Mouse (Mus musculus) embryonic facial prominence, embryonic 12.5 days (tissue): ENCODE data around the gene Ago3. TPM values are rescaled to one million over a fixed set of nuclear protein-coding genes. Genes with fewer than 3 reads are reported as not detected.

Experiments
- ATAC-seq: fragments of 200-750 bp; cut with Nextera tagmentation; 2 replicates; pipeline ENCODE4 v1.8.0; 2017; ENCODE audit not compliant: insufficient number of reproducible peaks, insufficient read depth, low FRiP score, low TSS enrichment
- H3K27ac ChIP-seq: fragments of 300-500 bp; sonication (generic); 2 replicates; pipeline ENCODE4 v1.5.1; 2016; ENCODE audit warnings: mild to moderate bottlenecking
- H3K27me3 ChIP-seq: fragments of 300-500 bp; sonication (generic); 2 replicates; pipeline ENCODE4 v1.6.1; 2016; ENCODE audit warnings: mild to moderate bottlenecking, moderate library complexity
- H3K36me3 ChIP-seq: fragments of 300-500 bp; sonication (generic); 2 replicates; pipeline ENCODE4 v1.6.1; 2016; ENCODE audit warnings: mild to moderate bottlenecking
- H3K4me1 ChIP-seq: fragments of 300-500 bp; sonication (generic); 2 replicates; pipeline ENCODE4 v1.6.1; 2016
- H3K4me2 ChIP-seq: fragments of 300-500 bp; sonication (generic); replicated peaks from 2 replicates; pipeline ENCODE4 v1.6.1; 2016; ENCODE audit warnings: mild to moderate bottlenecking, moderate library complexity
- H3K4me3 ChIP-seq: fragments of 300-500 bp; sonication (generic); 2 replicates; pipeline ENCODE4 v1.5.1; 2016; ENCODE audit warnings: mild to moderate bottlenecking
- H3K9ac ChIP-seq: fragments of 300-500 bp; sonication (generic); 2 replicates; pipeline ENCODE4 v1.6.1; 2016; ENCODE audit warnings: mild to moderate bottlenecking, moderate library complexity
- H3K9me3 ChIP-seq: fragments of 300-500 bp; sonication (generic); 2 replicates; pipeline ENCODE4 v1.6.1; 2016; ENCODE audit warnings: mild to moderate bottlenecking, moderate library complexity
- WGBS: fragments of 180-500 bp; shearing (Covaris S2); methylation state at CpG from one replicate; pipeline ENCODE4 v1.1.7; 2016; 5-methylcytosine and 5-hydroxymethylcytosine counted together
- polyA plus RNA-seq: library from polyadenylated mRNA; unstranded; fragments of >200 nt; fragmentation: Nextera tagmentation; extraction: Ambion mirVana; gene quantifications from 2 replicates; pipeline ENCODE4 v1.2.1, GENCODE M21; 2016

The Ago3 gene
- polyA plus RNA-seq, 1 experiment from 2014 or later, result 19.3 TPM

DNA sequence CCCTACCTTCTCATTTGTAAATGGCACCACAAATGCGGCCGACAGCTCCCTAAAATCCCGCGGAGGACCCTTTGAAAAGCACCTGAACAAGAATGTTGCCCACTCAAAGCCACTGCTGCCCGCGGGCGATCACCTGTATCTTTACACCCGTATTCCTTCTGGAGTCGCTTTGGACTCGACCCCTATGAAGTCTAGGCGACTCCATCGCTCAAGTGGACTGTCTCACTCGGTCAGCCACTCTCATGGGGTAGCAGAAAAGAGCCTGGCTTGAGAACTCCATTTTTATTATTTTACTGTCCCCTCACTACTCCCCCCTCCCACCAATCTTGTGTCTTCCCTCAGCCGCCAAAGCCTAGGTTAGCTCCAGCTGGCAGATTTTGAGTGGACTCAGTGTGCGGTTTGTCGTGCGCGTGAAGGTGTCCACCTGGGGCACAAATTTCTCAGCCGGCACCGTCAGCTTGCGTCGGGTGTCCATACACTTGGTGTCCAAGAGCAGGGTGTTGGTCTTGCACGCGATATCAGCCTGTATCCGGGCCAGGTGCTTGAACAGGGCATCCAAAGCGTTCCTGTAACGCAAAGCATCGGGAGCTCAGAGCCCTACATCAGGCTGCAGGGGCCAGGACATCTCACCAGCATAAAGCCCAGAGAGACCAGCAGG, 107.4 kb downstream of the Ago3 start:
- Histone ChIP-seq H3K4me2 (peak overlapping the region; percentile 85), H3K27ac (no peak overlapping the region), H3K9me3 (no peaks in the 10 kb centered on the region), H3K27me3 (peaks cover 32% of the 10 kb centered on the region), H3K4me1 (peaks cover 27% of the 10 kb centered on the region), H3K36me3 (peaks cover 16% of the 10 kb centered on the region), H3K9ac (peak overlapping the region; percentile 69; the same call in 1 of the 2 replicates), H3K4me3 (peak overlapping the region; percentile 65; the same call in 1 of the 2 replicates)
- no peak for ATAC-seq
- 56% methylated on average over 28 of the region's 28 CpGs for WGBS

DNA sequence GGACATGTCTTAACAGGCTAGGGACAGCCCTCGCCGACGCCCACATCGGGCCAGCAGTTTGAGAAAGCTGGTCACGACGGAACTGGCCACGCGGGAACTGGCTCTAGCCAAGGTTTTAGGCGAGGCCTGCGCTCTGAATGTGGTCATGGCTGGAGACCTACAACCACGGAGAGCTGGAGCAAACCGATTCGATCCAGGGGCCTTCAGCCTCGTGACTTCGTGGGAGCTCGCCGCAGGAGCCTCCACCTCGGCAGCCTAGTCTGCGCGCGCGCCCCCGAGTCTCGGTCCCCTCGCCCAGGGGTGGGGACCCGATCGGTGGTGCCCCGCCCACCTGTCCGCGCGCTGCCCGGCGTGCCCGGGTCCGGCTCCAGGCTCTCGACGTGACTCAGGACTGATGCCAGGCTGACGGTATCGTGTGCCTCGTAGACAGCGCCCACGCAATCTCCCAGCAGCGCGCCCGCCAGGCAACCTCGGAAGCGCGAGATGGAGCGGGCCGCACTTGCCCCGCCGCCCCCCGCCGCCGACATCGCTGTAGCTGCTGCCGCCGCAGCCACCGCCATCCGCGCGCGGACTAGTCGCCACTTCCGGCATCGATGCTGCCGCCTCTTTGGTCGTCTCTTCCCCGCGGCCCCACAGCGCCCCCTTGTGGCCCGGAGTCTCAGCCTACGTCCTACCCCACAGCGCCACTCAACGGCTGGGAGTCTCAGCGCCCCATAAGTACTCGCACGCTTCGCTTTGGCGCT, 108.1 kb downstream of the Ago3 start, which contains the start of gene Adprhl2:
Gene Adprhl2 (minus strand): TSS at position 593 of the 743 bp plus-strand sequence.
- WGBS, result under 1% methylated on average over 80 of the region's 80 CpGs
- H3K4me1 ChIP-seq, result peaks cover 27% of the 10 kb centered on the region
- peaks cover 23% of the 10 kb centered on the region for H3K36me3 ChIP-seq
- H3K4me3 ChIP-seq, result peak within 1 kb of the TSS; percentile 65
- no peaks in the 10 kb centered on the region for H3K9me3 ChIP-seq
- ATAC-seq, result peak; percentile 72
- H3K27me3 ChIP-seq, result peaks cover 32% of the 10 kb centered on the region
- peak within 1 kb of the TSS; percentile 80 for H3K27ac ChIP-seq
- H3K4me2 ChIP-seq, result peak within 1 kb of the TSS; percentile 85
- peak within 1 kb of the TSS; percentile 69 for H3K9ac ChIP-seq

DNA sequence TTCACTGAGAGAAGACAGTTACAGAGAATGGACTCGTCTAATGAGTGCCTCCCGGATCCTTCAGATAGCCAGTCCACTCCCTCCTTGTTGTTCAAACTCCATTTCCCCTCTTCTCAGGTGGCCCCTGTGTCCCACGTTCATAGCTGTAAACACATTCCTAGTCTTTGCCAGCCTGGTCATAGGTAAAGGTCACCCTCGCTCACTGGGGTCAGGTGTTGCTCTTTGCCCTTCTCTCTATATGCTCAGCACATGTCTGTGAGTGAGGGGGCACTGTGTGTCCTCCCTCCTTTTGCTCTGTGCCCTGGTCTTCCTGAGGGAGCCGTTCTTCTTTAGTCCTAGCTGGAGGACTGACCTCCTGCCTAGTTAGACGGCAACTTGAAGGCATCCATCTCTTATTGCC, 109.5 kb downstream of the Ago3 start:
- Histone ChIP-seq H3K36me3 (peaks cover 32% of the 10 kb centered on the region), H3K9ac (no peak overlapping the region), H3K4me3 (no peak overlapping the region), H3K4me1 (peaks cover 22% of the 10 kb centered on the region), H3K9me3 (no peaks in the 10 kb centered on the region), H3K27ac (no peak overlapping the region), H3K27me3 (peaks cover 24% of the 10 kb centered on the region), H3K4me2 (no peak overlapping the region)
- 93% methylated on average over 6 of the region's 6 CpGs for WGBS
- ATAC-seq, result no peak

DNA sequence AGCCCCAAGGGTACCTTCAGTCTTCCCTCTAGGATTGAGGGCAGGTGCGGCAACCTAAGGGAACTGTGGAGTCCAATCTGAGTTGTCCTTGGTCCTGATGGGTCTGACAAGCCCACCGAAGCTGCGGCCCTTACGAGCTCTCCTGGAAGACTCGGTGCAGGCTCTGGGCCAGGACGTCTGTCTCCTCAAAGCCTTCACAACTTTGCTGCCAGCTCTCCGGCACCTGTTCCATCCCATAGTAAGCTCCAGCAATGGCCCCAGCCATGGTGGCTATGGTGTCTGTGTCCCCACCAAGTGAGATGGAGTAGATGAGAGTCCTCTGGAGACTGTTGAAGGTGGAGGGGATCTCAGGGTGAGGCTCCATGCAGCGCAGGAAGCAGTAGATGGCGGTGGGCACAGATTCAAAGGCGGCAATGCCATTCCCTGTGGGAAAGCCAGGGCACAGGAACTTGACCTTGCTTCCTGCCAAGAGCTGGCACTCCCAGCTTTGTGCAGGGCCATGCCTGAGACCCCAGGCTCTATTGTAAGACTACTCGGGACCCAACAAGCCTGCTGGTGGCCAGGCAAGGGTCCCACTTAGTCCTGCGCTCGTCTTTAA, 112.8 kb downstream of the Ago3 start:
- Histone ChIP-seq H3K4me3 (no peak overlapping the region), H3K9me3 (no peaks in the 10 kb centered on the region), H3K4me1 (peaks cover 43% of the 10 kb centered on the region), H3K9ac (no peak overlapping the region), H3K27me3 (no peaks in the 10 kb centered on the region), H3K4me2 (no peak overlapping the region), H3K36me3 (peaks cover 32% of the 10 kb centered on the region), H3K27ac (no peak overlapping the region)
- ATAC-seq, result no peak
- 89% methylated on average over 13 of the region's 13 CpGs for WGBS

DNA sequence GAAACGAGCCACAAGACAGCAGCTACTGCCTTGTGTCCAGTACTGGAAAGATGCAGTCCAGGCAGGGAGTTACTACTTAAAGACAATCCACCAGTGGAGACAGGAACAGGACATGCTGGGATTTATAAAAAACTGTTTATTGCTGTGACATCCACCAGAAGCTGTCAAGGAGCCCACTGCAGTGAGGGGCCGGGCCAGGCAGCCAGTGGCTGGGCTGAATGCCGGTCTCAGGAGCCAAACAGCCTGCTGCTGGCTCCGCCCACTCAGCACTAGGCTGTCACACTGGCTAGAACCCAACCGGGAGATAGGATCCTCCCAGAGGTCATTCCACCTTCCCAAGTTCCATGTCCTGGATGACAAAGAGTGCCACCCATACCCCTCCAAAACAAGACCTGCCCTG, 113.4 kb downstream of the Ago3 start:
- Histone ChIP-seq H3K4me3 (no peak overlapping the region), H3K36me3 (peaks cover 32% of the 10 kb centered on the region), H3K9me3 (no peaks in the 10 kb centered on the region), H3K27me3 (no peaks in the 10 kb centered on the region), H3K27ac (no peak overlapping the region), H3K4me2 (no peak overlapping the region), H3K4me1 (peaks cover 45% of the 10 kb centered on the region), H3K9ac (no peak overlapping the region)
- 44% methylated on average over 5 of the region's 5 CpGs for WGBS
- no peak for ATAC-seq

DNA sequence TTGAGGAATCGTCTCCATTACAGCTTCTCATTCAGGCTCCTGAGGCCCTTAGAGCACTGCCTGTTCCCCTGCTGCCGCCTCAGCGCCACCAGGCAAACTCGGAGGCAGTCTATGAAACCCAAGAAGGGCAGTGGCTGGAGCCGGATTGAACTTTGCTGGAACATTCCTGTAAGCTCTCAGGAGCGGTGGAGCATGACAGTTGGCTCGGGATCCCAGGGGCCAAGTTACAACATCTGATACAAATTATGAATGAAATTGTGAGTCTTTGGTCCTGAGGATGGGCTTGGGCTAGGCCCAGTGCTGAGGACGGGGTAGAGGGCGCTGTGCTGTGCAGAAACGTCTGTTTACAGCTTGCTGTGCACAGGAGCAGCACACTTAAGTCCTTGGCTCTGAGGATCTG, 115.0 kb downstream of the Ago3 start:
- Histone ChIP-seq H3K9ac (no peak overlapping the region), H3K4me1 (peaks cover 36% of the 10 kb centered on the region), H3K36me3 (peaks cover 32% of the 10 kb centered on the region), H3K27me3 (no peaks in the 10 kb centered on the region), H3K4me2 (0 out of 2 replicates have a peak overlapping the region, but pooled peaks have one; percentile 3), H3K27ac (peak overlapping the region; percentile 88), H3K4me3 (no peak overlapping the region), H3K9me3 (no peaks in the 10 kb centered on the region)
- 16% methylated on average over 10 of the region's 10 CpGs for WGBS
- peak; percentile 59; the same call in 1 of the 2 replicates for ATAC-seq

DNA sequence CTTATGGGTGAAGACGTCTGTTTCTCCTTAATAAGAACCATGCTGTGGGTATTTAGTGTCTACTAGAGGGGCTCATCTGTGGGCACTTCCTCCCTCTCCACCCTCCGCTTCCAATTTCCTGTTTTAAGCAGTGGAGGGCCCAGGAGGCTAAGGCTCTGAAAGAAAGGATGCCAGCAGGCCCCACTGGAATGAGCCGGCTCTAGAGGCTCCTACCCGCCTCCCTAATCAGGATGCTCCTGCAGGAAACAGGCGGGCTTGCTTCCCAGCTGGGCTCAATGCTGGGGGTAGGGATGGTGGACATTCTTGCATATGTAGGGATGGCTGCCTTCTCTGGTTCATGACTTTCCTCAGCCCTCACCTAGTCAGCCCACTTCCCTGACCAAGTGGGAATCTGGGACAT, 116.2 kb downstream of the Ago3 start:
- H3K9ac ChIP-seq, result 0 out of 2 replicates have a peak overlapping the region, but pooled peaks have one; percentile 12
- H3K27ac ChIP-seq, result peak overlapping the region; percentile 88

DNA sequence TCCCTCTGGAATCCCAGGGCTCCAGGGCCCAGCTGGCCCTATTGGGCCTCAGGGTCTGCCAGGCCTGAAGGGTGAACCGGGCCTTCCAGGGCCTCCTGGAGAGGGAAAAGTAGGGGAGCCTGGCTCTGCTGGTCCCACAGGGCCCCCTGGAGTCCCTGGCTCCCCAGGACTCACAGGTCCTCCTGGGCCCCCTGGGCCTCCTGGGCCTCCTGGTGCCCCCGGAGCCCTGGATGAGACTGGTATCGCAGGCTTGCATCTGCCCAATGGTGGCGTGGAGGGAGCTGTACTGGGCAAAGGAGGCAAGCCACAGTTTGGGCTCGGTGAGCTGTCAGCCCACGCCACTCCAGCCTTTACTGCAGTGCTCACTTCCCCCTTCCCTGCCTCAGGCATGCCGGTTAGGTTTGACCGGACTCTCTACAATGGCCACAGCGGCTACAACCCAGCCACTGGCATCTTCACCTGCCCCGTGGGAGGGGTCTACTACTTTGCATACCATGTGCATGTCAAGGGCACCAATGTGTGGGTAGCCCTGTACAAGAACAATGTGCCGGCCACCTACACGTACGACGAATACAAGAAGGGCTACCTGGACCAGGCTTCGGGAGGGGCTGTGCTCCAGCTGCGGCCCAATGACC, 117.7 kb downstream of the Ago3 start:
- Histone ChIP-seq H3K27me3 (no peaks in the 10 kb centered on the region), H3K9ac (no peak overlapping the region), H3K4me2 (no peak overlapping the region), H3K4me3 (no peak overlapping the region), H3K4me1 (peaks cover 39% of the 10 kb centered on the region), H3K36me3 (peaks cover 14% of the 10 kb centered on the region), H3K27ac (peak overlapping the region; percentile 88; the same call in 1 of the 2 replicates), H3K9me3 (no peaks in the 10 kb centered on the region)
- WGBS, result 94% methylated on average over 16 of the region's 16 CpGs
- no peak for ATAC-seq

More for the DNA sequence above, 116.2 kb downstream of the Ago3 start:
- no peak overlapping the region for H3K4me3 ChIP-seq
- whole genome bisulfite sequencing, result 21% methylated on average over 5 of the region's 5 CpGs
- ATAC-seq, result no peak
- H3K4me1 ChIP-seq, result peaks cover 36% of the 10 kb centered on the region
- H3K27me3 ChIP-seq, result no peaks in the 10 kb centered on the region
- H3K4me2 ChIP-seq, result no peak overlapping the region
- peaks cover 29% of the 10 kb centered on the region for H3K36me3 ChIP-seq
- H3K9me3 ChIP-seq, result no peaks in the 10 kb centered on the region

DNA sequence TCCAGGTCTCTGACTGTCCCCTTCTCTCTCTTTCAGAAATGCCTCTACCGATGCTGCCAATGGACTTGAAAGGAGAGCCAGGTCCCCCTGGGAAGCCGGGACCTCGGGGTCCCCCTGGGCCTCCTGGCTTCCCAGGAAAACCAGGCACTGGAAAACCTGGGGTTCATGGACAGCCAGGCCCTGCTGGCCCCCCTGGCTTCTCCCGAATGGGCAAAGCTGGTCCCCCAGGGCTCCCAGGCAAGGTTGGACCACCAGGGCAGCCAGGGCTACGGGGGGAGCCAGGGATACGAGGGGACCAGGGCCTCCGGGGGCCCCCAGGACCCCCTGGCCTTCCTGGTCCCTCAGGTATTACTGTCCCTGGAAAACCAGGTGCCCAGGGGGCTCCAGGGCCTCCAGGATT, 119.0 kb downstream of the Ago3 start:
- Histone ChIP-seq H3K9me3 (no peaks in the 10 kb centered on the region), H3K36me3 (0 out of 2 replicates have a peak, but pooled peaks cover under 1% of the 10 kb centered on the region), H3K4me2 (no peak overlapping the region), H3K9ac (no peak overlapping the region), H3K27me3 (no peaks in the 10 kb centered on the region), H3K4me1 (peaks cover 41% of the 10 kb centered on the region), H3K4me3 (no peak overlapping the region), H3K27ac (no peak overlapping the region)
- 77% methylated on average over 7 of the region's 7 CpGs for WGBS
- ATAC-seq, result no peak

DNA sequence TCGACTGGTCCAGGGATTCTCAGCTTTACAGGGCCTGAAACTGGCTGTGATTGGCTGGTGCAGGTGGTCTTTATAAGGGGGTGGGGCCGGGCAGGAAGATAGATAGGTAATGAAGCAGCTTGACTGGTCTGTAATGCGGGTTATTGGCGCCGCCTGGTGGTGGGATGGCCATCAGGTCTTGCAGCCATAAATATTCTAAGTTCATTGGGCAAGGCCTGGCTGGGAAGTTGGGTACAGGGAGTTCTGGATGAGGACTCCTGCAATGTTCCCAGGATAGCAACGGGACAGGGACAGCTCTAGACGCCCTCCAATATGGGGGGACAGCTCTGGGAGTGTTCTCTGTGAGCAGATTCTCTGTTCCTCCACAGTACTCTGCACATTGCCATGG, 119.4 kb downstream of the Ago3 start:
- ATAC-seq, result peak; percentile 18; the same call in 1 of the 2 replicates
- Histone ChIP-seq H3K27ac (peak overlapping the region; percentile 41; the same call in 1 of the 2 replicates), H3K9ac (no peak overlapping the region), H3K4me2 (peak overlapping the region; percentile 36), H3K4me1 (peaks cover 38% of the 10 kb centered on the region), H3K36me3 (no peaks in the 10 kb centered on the region), H3K27me3 (no peaks in the 10 kb centered on the region), H3K9me3 (no peaks in the 10 kb centered on the region), H3K4me3 (no peak overlapping the region)
- 3% methylated on average over 7 of the region's 7 CpGs for WGBS

DNA sequence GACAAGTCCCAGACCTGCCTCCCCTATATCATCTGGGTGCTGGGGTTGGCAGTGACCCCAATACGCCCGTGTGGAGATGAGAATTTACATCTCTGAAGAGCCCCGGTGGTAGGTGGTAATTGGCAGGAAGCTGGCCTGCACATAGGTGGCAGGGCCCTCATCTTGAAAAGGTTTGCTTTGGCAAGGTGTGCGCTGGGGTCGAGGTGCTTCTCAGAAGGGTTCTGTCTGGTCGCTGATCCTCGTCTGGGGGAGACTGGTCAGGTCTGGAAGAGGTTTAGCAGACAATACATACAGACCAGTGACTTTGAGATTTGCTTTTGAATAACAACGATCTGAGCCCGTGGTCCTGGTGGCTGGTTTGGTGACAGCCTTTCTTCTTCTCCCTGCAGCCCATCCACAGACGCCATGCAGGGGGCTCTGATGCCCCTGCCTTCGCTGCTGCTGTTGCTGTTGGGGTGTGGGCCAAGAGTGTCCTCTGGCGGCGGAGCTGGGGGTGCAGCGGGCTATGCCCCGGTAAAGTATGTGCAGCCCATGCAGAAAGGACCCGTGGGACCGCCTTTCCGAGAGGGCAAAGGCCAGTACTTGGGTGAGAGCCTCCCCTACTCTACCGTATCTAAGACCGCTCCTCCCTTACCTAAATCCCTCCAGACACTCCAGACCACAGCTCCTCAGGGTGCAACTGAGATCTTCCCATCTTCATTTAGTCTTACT, 120.0 kb downstream of the Ago3 start:
- peak overlapping the region; percentile 41; the same call in 1 of the 2 replicates for H3K27ac ChIP-seq
- H3K4me3 ChIP-seq, result no peak overlapping the region
- H3K9ac ChIP-seq, result no peak overlapping the region; the same call in 1 of the 2 replicates
- no peaks in the 10 kb centered on the region for H3K9me3 ChIP-seq
- WGBS, result 15% methylated on average over 20 of the region's 20 CpGs
- H3K27me3 ChIP-seq, result no peaks in the 10 kb centered on the region
- peak; percentile 47; the same call in 1 of the 2 replicates for ATAC-seq
- no peaks in the 10 kb centered on the region for H3K36me3 ChIP-seq
- peak overlapping the region; percentile 36 for H3K4me2 ChIP-seq
- peaks cover 33% of the 10 kb centered on the region for H3K4me1 ChIP-seq
